Mouse (Mus musculus) kidney, postnatal 36 days (tissue): ENCODE data around the gene Gm10645.
A peak's percentile ranks its signal among the peaks of the same experiment; 100 is the strongest.

Experiments
- DNase-seq, 2 experiments: peaks; one replicate each; pipeline ENCODE4 v3.0.0; 2021 to 2022; ENCODE audit warnings: mixed read lengths in 2 of 2

Gene Gm10645

DNA sequence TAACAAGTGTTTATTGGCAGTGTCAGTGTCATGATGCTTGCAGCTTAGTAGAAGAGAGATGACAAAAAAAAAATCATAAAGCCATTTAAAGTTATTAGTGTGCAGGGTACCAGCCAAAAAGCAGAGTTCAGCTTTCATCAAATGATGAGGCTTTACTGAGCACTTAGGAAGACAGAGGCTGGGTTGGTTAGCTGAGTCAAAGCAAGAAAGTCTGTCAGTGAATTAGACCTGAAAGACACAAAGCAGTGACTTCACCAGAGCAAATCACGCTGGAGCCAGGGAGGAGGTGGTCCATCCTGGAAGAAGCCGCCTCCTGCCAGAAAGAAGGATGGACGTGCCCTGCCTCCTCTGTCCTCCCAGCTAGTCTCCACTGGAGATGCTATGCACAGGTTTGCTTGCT lies 2.0 kb upstream of the Gm10645 start:
- no peak for DNase-seq

DNA sequence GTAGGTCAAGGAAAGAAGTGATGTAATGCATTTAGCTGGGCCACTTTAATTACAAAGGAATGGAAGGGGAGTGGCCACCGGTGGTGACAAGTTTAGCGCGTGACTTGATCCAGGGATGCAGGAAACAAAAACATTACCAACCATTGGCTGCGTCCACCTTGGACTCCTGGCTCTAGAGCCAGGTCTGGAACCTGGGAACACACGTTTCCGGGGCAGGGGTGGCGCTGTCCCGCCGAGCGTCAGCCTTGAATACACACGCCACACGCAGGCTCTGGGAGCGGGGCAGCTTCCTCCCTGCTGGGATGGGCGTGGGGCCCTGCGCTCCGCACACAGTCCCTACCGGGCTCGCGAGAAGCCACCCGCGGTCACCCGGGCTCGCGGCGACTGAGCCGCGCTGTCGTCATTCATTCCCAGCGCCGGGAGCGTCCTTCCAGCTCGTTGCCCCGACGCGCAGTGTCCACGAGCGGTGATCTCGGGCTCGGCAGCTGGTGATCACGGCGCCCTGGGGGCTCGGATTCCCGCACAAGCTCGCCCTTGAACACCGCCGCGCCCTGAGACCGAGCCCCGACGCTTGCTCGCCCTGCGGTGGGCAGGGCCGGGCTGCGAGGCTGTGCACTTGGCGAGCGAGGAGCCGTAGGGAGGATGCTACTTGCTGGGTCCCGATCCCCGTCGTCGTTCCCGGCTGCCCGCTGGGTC lies 587 bp downstream of the Gm10645 start, which contains the start of gene Tbc1d9:
Tbc1d9 (plus strand) TSS at position 118 of the 696 bp plus-strand sequence.
- DNase-seq, result peak; percentile 62 to 74

DNA sequence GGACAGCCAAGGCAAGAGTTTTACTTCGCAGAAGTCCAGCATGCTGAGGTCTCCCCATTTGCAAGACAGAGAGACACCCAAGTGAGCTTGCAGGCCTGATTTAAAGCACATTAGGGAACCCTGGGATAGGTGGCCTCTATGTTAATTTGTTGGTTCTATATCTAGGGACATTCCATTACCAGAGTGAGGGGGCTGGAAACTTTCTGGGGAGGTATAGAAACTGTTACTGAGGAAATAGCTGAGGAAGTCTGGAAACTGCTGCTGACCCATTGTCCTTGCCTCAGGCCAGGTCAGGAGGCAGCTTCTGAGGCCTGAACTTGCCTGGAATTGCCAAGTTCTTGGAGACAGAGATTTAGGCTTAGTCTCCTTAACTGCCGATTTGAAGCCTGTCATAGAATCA lies 5.4 kb downstream of the Gm10645 start:
- DNase-seq, result no peak

DNA sequence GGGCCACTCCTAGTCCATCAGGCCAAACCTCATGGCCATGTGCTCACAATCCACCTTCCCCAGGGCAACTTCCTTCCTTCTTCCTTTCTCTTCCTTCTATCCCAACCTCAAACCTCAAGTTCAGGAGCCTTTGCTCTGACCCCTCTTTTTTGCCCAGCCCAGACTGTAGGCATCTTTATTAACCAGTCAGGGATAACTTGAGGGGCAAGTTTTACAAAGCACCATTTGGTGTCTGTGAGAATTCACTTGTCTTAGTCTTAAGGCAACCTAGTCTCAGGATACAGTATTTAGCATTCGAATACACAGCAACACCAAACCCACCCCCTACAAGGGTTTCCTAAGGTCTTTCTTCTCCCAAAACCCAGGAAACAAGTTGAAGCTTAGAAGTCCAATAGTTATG lies 6.4 kb downstream of the Gm10645 start:
- DNase-seq, result no peak

DNA sequence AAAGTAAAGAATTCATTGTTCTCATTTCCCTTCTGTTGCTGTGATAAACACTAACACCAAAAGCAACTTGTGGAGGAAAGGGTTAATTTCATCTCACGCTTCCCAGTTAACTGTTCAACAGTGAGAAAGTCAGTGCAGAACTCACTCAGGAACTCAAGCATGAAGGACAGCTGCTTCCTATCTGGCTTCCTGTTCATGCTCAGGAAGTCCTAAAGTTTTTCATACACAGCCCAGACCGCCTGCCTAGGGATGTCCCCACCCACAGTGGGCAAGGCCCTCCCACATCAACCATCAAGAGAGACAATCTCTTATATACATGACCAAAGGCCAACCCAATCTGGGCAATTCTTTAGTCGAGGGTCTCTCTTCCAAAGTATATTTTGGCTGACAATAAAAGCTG lies 7.0 kb downstream of the Gm10645 start:
- DNase-seq, result no peak

DNA sequence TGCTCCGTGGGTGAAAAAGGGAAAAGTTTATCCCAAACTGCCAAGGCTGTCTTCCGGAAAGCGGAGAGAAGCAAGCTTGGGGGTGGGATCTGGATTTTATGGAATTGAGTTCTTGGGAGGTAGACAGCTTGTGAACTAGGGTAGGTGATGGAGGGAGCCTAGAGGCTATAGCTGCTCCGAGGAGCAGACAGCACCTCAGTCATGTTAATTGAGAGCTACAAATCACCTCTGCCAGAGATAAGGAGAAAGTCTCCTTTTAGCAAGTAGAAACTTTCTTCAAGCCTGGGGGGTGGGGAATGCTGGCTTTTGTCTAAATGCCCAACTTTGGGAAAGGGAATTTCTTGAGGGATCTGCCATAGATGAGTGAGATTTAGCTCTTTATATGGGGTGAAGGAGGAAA lies 10.9 kb downstream of the Gm10645 start:
- no peak for DNase-seq

DNA sequence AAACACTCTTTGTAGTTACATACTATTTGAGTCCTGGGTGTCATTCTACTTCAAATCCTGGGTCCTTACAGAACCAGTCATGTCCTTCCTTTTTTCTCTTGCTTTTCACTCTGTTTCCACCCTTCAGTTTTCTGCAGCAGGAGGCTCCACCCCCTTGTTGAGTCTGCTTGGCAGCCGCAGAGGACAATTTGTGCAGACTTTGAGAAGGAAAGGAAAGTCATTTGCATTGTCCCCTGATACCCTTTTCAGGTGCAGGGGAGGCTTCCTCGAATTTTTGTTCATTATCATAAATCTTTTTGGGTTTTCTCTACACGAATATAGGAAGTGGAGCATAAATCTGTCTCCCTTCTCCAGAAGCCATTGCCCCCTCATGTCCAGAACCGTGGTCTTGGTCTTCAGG lies 13.5 kb downstream of the Gm10645 start:
- no peak for DNase-seq

DNA sequence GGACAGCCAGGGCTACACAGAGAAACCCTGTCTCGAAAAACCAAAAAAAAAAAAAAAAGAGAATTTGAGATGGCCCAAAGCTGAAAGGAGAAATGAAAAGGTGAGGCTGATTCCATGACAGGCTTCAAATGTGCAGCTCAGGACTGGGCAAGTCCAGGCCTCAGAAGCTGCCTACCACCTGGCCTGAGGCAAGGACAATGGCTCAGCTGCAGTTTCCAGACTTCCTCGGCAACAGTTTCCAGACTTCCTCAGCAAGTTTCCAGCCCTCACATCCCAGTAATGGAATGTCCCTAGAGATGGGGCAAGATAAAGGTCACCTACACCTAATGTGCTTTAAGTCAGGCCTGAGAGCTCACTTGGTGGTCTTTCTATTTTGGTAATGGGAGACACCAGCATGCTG lies 13.9 kb downstream of the Gm10645 start:
- no peak for DNase-seq

DNA sequence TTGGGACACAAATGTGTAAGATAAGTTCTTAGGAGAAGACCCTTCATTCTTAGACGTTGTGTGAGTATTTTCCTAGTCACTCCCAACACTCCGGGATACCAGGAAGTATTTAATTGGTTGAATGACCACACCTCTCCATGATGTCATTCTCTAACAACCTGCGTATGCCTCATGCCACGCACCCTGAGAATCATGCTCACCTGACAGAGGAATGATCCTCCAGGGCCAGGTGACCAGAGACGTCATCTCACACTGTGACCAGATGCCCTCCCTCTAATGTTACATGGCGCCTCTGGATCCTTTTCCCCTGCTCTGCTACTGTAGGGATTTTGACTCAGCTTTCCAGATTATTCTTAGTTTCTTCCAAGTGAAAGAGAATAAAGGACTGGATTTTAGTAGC lies 16.8 kb downstream of the Gm10645 start:
- no peak for DNase-seq

DNA sequence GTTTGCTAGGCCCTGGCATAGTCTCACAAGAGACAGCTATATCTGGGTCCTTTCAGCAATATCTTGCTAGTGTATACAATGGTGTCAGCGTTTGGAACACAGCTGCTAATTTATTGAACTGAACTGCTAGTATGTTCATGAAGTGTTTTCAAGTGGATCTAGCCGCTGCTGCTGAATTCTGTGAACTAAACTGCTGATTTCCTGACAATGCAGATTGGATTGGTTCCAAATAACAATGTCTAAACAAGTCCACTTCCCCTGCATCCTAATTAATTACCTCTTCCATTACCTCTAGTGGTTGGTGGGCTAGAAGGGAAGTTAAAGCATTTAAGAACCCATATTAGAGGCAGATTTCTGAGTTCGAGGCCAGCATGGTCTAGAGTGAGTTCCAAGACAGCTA lies 20.5 kb downstream of the Gm10645 start:
- no peak for DNase-seq

DNA sequence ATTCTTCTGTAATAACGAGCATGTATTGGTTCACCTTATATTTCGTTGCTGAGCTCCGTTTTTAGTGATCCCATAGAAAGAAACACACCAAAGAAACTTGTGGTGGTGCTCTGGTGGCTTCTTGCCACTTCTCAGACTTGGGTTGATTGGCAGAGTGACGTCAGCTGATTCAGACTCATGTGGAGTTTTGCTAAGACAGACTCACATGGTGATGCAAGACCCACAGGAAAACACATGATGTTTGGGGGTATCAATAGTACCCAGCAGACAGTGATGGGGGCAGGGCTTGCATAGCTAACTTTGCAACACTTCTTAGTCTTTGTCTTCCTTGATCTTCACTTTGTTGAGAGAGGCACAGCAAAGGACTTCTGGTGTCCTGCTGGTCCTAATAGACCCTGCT lies 21.4 kb downstream of the Gm10645 start:
- no peak for DNase-seq

DNA sequence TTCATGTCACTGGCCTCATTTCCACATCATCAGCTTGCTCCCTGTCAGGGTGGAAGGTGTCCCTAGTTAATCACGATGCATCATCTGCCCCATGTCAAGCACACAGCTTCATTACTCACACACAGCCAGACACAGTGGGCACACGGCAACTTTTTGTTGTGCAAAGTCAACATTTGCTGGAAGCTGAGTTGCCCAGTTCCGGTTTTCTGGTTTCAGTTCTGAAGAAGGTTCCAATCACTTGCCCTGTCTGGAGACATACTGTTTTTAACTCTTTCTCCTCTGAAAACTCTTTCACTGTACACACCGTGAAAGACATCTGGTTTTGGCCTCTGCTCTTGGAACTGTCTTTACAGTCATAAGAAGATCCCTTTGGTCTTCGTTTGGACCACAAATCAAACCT lies 24.6 kb downstream of the Gm10645 start:
- no peak for DNase-seq

DNA sequence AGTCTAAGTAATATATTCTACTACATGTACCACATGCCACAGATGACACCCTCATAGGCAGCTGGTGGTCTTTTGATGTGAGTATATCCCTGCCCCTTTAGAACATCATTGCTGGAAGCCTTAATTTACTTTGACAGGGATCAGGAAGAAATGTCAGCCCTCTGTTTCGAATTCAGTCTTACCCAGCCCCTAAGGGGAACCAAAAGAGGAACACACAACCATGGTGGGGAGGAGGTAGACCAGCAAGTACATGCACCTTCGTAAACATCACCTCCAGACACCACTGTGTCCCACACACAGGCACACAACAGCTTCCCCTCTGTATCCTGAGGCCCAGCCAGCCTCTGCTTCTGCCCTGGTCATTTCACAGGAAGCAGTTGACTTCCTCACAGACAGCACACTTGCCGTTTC lies 25.3 kb downstream of the Gm10645 start:
- no peak for DNase-seq

DNA sequence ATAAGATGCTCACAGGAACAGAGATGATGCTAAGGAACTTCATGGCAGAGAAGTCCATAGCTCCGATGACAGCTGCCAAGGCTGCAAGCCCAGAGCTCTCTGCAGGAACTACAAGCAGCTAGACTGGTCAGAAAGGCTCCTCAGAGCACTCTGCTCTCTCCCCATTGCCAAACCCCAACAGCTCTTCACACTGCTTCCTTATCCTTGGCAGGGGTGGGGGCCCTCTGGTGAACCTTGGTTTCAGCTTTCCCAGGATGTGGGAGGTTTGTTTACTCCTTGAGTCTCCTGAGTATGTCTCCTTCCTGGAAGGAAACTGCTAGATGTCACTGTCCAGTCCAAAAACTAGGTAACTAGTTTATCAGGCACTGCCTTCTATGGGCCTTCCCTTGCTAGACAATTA lies 25.9 kb downstream of the Gm10645 start:
- DNase-seq, result no peak

DNA sequence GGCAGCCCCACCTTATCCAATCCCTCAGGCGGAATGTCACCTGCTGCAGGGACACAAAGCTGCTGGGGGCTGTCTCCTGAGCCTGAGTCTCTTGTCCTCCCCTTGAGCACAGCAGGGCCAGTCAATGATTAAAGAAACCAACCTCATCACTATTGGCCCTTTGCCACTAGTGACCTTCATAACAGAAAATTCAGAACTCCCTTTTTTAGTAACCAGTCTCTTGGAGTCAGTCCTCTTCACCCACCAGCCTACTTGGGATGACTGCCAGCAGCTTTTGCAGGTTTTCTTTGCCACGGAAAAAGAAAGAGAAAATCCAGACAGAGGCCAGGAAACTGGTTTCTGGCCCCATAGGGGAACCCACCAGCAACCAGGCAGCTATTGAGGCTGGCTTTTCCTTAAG lies 30.9 kb downstream of the Gm10645 start:
- peak; percentile 50 to 51 for DNase-seq
